Mouse (Mus musculus) cerebral cortex, adult 2 months (tissue): ENCODE data around the gene Kcnn4.

Experiments
- WGBS: fragments of 180-500 bp; shearing (Covaris S2); methylation state at CpG from one replicate; pipeline ENCODE4 v1.1.7; 2018; 5-methylcytosine and 5-hydroxymethylcytosine counted together

The Kcnn4 gene

GRCm38 (mm10) chr7:24369731-24370541, at the start of gene Kcnn4:
Gene Kcnn4 (plus strand): TSS chr7:24370263.
- WGBS: 51% methylated on average over 23 of the region's 23 CpGs

- 77% methylated on average over 4 of the region's 4 CpGs for WGBS
These were observed 47.5 kb upstream of the Kcnn4 start for GRCm38 (mm10) chr7:24322593-24322992.

DNA sequence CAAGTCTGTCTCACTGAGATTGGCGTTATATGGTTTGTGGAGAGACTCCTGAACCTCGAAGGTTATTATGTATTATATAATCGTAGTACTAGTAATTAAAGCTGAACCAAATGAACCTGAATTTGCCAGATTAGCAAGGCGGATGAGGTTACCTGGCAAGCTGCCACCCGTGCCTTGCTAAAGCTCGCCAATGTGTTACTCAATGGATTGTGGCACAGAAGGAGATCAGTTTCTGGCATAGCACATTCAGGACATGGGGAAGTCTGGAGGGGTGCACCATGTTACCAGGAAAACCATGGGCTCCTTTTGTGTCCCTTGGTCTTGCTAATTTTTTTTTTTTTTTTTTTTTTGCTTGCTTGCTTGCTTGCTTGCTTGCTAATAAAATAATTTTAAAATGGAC, 44.9 kb upstream of the Kcnn4 start:
- WGBS: 39% methylated on average over 6 of the region's 6 CpGs

DNA sequence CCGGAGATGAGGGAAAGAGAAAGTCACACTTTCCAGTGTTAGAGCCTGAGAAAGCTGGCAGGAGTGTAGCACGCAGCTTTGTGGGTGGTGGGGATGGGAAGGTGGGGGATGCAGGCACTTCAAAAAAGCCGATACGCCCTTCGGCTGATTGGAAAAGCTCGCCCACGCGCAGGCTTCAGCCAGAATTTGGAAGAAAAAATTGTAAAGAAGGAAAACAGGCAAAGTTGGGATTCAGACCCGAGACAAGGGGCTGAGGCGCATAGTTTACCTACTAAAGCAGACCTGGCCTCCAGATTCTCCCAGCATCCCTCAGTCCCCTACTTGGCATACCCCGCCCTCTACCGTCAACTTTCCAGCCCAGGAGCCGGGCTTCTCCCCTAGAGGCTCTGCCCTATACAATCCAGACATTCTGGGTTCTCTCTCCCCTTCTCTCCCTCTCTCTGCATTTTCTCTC, 44.4 kb upstream of the Kcnn4 start:
- WGBS: 4% methylated on average over 13 of the region's 13 CpGs

DNA sequence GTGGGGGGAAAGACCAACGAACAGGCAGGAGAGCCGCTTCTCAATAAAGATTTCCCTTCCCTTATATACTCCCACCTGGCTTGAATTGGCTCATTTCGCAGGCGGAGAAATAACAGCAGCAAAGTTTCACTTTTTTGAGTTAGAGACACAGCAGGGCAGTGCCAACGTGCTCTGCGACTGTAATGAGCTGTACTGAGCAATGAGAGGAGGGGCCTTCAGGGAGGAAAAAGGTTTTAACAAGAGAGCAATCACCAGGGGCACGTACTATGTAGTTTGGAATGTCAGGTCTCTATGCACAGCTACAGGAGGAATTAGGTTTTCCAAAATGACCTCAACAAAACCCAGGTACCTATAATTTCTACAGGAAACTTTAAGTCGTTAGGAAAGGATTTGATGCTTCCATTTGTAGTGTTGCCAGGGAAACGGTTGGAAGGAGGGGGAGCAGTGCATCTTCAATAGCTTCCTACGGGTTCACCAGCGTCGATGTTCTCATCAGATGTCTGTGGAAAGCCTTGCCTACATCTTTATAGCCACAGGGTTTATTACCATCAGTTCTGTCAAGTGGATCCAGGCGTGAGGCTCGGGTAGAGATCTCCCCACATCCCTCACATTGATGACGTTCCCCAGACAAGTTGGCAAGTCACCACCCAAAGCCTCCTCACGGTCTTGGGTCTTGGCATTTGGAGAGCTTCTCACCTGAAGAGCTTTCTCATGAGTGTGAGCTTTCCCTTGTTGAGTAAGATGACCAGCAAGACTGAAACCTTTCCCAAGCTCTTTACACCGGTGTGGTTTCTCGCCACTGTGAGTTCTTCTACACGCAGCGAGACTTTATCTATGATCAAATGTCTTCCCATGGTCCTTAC, 43.6 kb upstream of the Kcnn4 start:
- 36% methylated on average over 20 of the region's 20 CpGs for whole genome bisulfite sequencing

- WGBS: 78% methylated on average over 14 of the region's 14 CpGs
These were observed 42.6 kb upstream of the Kcnn4 start for GRCm38 (mm10) chr7:24327281-24327975.

DNA sequence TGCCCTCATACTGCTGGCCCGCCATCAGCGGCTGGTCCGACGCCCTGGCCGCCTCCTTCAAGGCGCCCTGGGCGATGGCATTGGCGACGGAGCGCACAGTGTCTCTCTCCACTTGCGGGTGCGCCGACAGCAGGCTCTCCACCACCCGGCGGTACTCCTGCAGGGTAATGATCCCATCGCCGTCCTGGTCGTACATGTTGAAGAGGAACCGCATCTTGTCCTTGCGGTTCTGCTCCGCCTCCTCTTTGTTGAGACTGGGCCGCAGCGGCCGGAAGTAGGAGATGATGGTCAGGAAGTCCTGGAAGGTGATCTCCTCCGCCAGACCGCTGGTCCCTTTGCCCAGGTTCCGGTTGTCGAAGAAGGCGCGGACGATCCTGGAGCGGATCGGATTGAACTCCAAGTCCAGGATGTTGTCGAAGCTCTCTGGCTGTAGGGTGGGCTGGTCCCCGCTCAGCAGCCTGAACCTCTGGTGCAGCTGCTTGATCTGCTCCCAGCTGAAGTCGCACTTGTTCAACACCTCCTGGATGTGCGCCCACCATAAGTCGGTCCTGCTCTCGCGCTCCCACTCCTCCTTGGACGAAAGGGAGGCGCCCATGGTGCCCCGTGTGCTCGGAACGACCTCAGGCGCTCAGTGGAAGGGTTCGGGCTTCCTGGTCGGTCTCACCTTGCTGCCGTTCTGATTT, 36.6 kb upstream of the Kcnn4 start, which contains the start of gene Tescl:
Tescl (minus strand) TSS at position 633 of the 683 bp plus-strand sequence.
- 55% methylated on average over 49 of the region's 49 CpGs for WGBS

- 7% methylated on average over 5 of the region's 5 CpGs for WGBS
These were observed 34.3 kb upstream of the Kcnn4 start for GRCm38 (mm10) chr7:24335699-24336309.

DNA sequence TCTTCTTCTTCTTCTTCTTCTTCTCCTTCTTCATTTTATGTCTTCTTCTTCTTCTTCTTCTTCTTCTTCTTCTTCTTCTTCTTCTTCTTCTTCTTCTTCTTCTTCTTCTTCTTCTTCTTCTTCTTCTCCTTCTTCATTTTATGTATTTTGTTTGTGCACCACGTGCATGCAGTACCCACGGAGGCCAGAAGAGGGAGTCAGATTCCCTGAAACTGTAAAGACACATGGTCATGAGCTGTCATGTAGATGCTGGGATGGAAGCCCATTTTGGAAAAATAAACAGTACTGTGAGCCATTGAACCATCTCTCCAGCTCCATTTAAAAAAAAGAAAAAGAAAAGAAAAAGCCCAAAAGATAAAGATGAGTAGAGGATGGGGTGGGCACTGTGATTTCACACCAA, 31.8 kb upstream of the Kcnn4 start:
- 39% methylated on average over 2 of the region's 2 CpGs for WGBS

- 60% methylated on average over 7 of the region's 7 CpGs for WGBS
These were observed 26.3 kb upstream of the Kcnn4 start for GRCm38 (mm10) chr7:24343701-24344272.

GRCm38 (mm10) chr7:24346444-24346843, 23.6 kb upstream of the Kcnn4 start:
- 68% methylated on average over 5 of the region's 5 CpGs for WGBS

DNA sequence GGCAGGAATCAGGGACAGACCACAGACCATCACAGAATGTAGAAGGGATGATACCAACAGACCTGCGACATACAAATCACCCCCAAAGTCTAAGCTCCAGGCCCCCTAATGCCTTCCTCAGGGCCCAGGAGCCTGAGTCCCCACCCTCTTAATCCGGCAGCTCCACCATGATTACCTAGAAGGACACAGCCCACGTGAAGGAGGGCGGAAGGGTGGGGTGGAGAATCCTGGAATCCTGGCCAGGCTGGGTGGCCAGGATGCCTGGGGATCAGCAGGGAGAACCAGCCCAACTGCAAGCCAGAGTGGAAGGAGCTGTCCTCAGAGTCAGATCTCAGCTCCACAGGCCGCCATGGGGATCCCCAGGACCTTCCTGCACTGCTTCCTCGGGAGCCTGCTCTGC, 21.2 kb upstream of the Kcnn4 start, which contains the start of gene Lypd5:
Lypd5 (plus strand) TSS at position 301 of the 400 bp plus-strand sequence.
- WGBS: 62% methylated on average over 6 of the region's 6 CpGs

- WGBS: 86% methylated on average over 6 of the region's 6 CpGs
These were observed 14.4 kb upstream of the Kcnn4 start for GRCm38 (mm10) chr7:24355646-24356045.

GRCm38 (mm10) chr7:24356081-24356480, 14.0 kb upstream of the Kcnn4 start:
- WGBS: 88% methylated on average over 10 of the region's 10 CpGs

- WGBS: 45% methylated on average over 4 of the region's 4 CpGs
These were observed 12.2 kb upstream of the Kcnn4 start for GRCm38 (mm10) chr7:24357899-24358298.

- WGBS: 41% methylated on average over 9 of the region's 9 CpGs
These were observed 10.8 kb upstream of the Kcnn4 start for GRCm38 (mm10) chr7:24359269-24359668.

GRCm38 (mm10) chr7:24361001-24361400, 9.1 kb upstream of the Kcnn4 start:
- WGBS: 70% methylated on average over 4 of the region's 4 CpGs

DNA sequence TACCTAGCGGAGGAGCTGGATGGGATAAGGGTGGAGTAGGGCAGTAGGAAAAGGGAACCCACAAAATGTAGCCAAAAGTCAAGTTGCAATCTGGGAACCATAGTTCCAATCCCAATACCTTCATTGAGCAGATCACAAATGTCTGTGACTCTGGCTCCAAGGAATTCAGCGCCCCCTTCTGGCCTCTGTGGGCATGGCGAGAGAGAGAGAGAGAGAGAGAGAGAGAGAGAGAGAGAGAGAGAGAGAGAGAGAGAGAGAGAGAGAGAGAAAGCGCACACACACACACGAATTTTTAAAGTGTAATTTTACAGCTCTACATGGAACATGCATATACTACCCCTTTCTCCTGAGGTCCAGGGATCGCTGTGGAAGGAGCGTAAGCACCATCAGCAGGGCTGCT, 6.8 kb upstream of the Kcnn4 start:
- 23% methylated on average over 7 of the region's 7 CpGs for WGBS

DNA sequence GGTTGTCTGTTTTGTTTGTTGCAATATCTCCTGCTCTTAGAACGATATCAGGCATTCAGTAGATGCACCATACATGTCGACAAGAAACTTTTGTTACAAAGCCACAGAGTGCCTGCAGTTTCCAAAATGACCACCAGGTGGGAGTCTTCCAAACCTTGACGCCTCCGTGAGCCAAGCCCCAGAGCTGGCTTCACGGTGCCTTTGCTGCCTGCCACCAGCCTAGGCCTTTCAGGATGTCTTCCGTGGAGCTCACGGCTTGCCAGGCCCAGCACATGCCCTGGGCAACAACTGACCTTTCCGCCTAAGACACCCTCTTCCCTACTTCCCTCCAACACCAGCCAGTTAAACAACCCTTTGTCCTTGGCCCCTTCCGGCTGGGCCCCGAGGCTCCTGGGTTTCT, 5.2 kb upstream of the Kcnn4 start:
- 19% methylated on average over 10 of the region's 10 CpGs for WGBS

- 69% methylated on average over 5 of the region's 5 CpGs for WGBS
These were observed 4.6 kb upstream of the Kcnn4 start for GRCm38 (mm10) chr7:24365258-24366014.
